Mouse (Mus musculus): ENCODE measurements at regions not wholly inside any gene's neighbourhood (a gene's known extent, or its start where the extent isn't known, plus 50 kb on each side); places are given as distances from the start of the nearest gene placed in this dataset.

GRCm38 (mm10) chr1:184480571-184481220 lies 251.7 kb downstream of the Hlx start:
- DNase-seq (ENCODE audit: low spot score in 2 of 2), result no peak

GRCm38 (mm10) chr1:184478006-184478405 lies 254.4 kb downstream of the Hlx start:
- no peak for DNase-seq (ENCODE audit: low spot score in 2 of 2)

- DNase-seq (ENCODE audit: low spot score in 2 of 2), result no peak
Observed at GRCm38 (mm10) chr1:184462481-184463124, 269.8 kb downstream of the Hlx start.

GRCm38 (mm10) chr1:184461411-184461810 lies 271.0 kb downstream of the Hlx start:
- no peak for DNase-seq (ENCODE audit: low spot score in 2 of 2)

GRCm38 (mm10) chr1:184456727-184457126 lies 275.7 kb downstream of the Hlx start:
- no peak for DNase-seq (ENCODE audit: low spot score in 2 of 2)

- no peak for DNase-seq (ENCODE audit: low spot score in 2 of 2)
Observed at GRCm38 (mm10) chr1:184454381-184454780, 278.0 kb downstream of the Hlx start.

GRCm38 (mm10) chr1:184453673-184454072 lies 278.7 kb downstream of the Hlx start:
- DNase-seq (ENCODE audit: low spot score in 2 of 2), result no peak

GRCm38 (mm10) chr1:184453061-184453460 lies 279.4 kb downstream of the Hlx start:
- DNase-seq (ENCODE audit: low spot score in 2 of 2), result no peak

- DNase-seq (ENCODE audit: low spot score in 2 of 2), result no peak
Observed at GRCm38 (mm10) chr1:184451686-184452085, 280.7 kb downstream of the Hlx start.

GRCm38 (mm10) chr1:184449007-184449406 lies 283.4 kb downstream of the Hlx start:
- no peak for DNase-seq (ENCODE audit: low spot score in 2 of 2)

- DNase-seq (ENCODE audit: low spot score in 2 of 2), result peak; percentile 42 to 61
Observed at GRCm38 (mm10) chr1:184447911-184448310, 284.5 kb downstream of the Hlx start.

GRCm38 (mm10) chr1:184447161-184447667 lies 285.2 kb downstream of the Hlx start:
- no peak for DNase-seq (ENCODE audit: low spot score in 2 of 2)

- DNase-seq (ENCODE audit: low spot score in 2 of 2), result no peak
Observed at GRCm38 (mm10) chr1:184444189-184444588, 288.2 kb downstream of the Hlx start.

- no peak for DNase-seq (ENCODE audit: low spot score in 2 of 2)
Observed at GRCm38 (mm10) chr1:184442701-184443100, 289.7 kb downstream of the Hlx start.

- DNase-seq (ENCODE audit: low spot score in 2 of 2), result no peak
Observed at GRCm38 (mm10) chr1:184441005-184441557, 291.3 kb downstream of the Hlx start.

GRCm38 (mm10) chr1:184439506-184439905 lies 292.9 kb downstream of the Hlx start:
- no peak for DNase-seq (ENCODE audit: low spot score in 2 of 2)

GRCm38 (mm10) chr1:184436387-184436786 lies 296.0 kb downstream of the Hlx start:
- no peak for DNase-seq (ENCODE audit: low spot score in 2 of 2)

GRCm38 (mm10) chr1:184428612-184429011 lies 303.8 kb downstream of the Hlx start:
- no peak for DNase-seq (ENCODE audit: low spot score in 2 of 2)

- DNase-seq (ENCODE audit: low spot score in 2 of 2), result no peak
Observed at GRCm38 (mm10) chr1:184428035-184428434, 304.4 kb downstream of the Hlx start.

- no peak for DNase-seq (ENCODE audit: low spot score in 2 of 2)
Observed at GRCm38 (mm10) chr1:184425694-184426093, 306.7 kb downstream of the Hlx start.

- DNase-seq (ENCODE audit: low spot score in 2 of 2), result no peak
Observed at GRCm38 (mm10) chr1:184424035-184424434, 308.4 kb downstream of the Hlx start.

- DNase-seq (ENCODE audit: low spot score in 2 of 2), result no peak
Observed at GRCm38 (mm10) chr1:184412596-184412995, 319.8 kb downstream of the Hlx start.

Measured in adrenal gland, postnatal 4 days (tissue).